Mouse (Mus musculus): ENCODE data around the gene Galm. TPM values are rescaled to one million over a fixed set of nuclear protein-coding genes. Genes with fewer than 3 reads are reported as not detected.
"Not testable (repeated sequence)": the region's sequence is repeated elsewhere in the genome, so short reads cannot be mapped to it uniquely, and the experiment has no call there.

Gene Galm
- polyA plus RNA-seq, 1 experiment = 3.7 TPM

GRCm38 (mm10) chr17:80221202-80221601 lies 93.9 kb downstream of the Galm start:
- H3K27me3 ChIP-seq (ENCODE audit: control insufficient read depth, insufficient read depth, insufficient read length) = no peaks in the 10 kb centered on the region
- peaks cover 15% of the 10 kb centered on the region for H3K79me2 ChIP-seq (ENCODE audit: control insufficient read depth, insufficient read depth)
- H3K79me3 ChIP-seq (ENCODE audit: low read depth) = peaks cover 6% of the 10 kb centered on the region
- H3K4me3 ChIP-seq (ENCODE audit: insufficient read depth, poor library complexity, severe bottlenecking) = no peak overlapping the region
- TF ChIP-seq CTCF (IDR thresholded peaks at IDR 0.05; ENCODE audit: control insufficient read depth, insufficient read depth, insufficient read length) = no peak
- TF ChIP-seq MYOD1 (IDR thresholded peaks at IDR 0.05; ENCODE audit: control insufficient read depth, insufficient read length, low read depth) = no peak
- TF ChIP-seq FOSL1 (IDR thresholded peaks at IDR 0.05; ENCODE audit: insufficient read depth, low read length, poor library complexity, severe bottlenecking) = no peak
- TF ChIP-seq MAX (IDR thresholded peaks at IDR 0.05) = no peak
- TF ChIP-seq USF1 (IDR thresholded peaks at IDR 0.05; ENCODE audit: low read depth) = no peak
- no peak for TF ChIP-seq MYOG (IDR thresholded peaks at IDR 0.05; ENCODE audit: control insufficient read depth, extremely low read depth, insufficient read length)
- no peak for TF ChIP-seq CEBPB (IDR thresholded peaks at IDR 0.05; ENCODE audit: low read depth)
- no peak overlapping the region for H3ac ChIP-seq (ENCODE audit: control insufficient read depth, insufficient read length, low read depth)
- peaks cover under 1% of the 10 kb centered on the region for H3K36me3 ChIP-seq (ENCODE audit: control insufficient read depth, insufficient read depth)

GRCm38 (mm10) chr17:80221890-80222628 lies 94.8 kb downstream of the Galm start:
- TF ChIP-seq MAX (IDR thresholded peaks at IDR 0.05) (no peak), CTCF (IDR thresholded peaks at IDR 0.05; ENCODE audit: control insufficient read depth, insufficient read depth, insufficient read length) (no peak), FOSL1 (IDR thresholded peaks at IDR 0.05; ENCODE audit: insufficient read depth, low read length, poor library complexity, severe bottlenecking) (no peak), MYOG (IDR thresholded peaks at IDR 0.05; ENCODE audit: control insufficient read depth, extremely low read depth, insufficient read length) (no peak)
- no peaks in the 10 kb centered on the region for H3K27me3 ChIP-seq (ENCODE audit: control insufficient read depth, insufficient read depth, insufficient read length)

DNA sequence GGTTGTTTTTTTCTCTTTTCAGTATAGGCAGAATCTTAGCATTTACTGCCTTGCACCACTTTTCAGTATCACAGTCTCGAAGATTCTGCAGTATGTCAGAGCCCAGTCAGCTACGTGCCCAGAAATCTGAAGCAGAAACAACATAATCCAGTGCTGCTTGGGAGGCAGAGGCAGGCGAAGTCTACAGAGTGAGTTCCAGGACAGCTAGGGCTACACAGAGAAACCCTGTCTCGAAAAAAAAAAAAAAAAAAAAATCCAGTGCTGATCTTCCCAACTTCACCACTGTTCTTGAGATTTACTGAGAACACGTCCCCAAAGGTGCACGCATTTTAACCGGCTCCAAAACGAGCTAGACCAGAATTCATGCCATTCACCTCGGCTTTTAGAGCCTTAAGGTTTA lies 96.6 kb downstream of the Galm start:
- Histone ChIP-seq H3ac (ENCODE audit: control insufficient read depth, insufficient read length, low read depth) (peak overlapping the region; percentile 26), H3K79me2 (ENCODE audit: control insufficient read depth, insufficient read depth) (peaks cover 15% of the 10 kb centered on the region), H3K27me3 (ENCODE audit: control insufficient read depth, insufficient read depth, insufficient read length) (no peaks in the 10 kb centered on the region), H3K36me3 (ENCODE audit: control insufficient read depth, insufficient read depth) (peaks cover 23% of the 10 kb centered on the region), H3K79me3 (ENCODE audit: low read depth) (peaks cover 6% of the 10 kb centered on the region), H3K4me3 (ENCODE audit: insufficient read depth, poor library complexity, severe bottlenecking) (no peak overlapping the region)
- no peak for TF ChIP-seq CEBPB (IDR thresholded peaks at IDR 0.05; ENCODE audit: low read depth)
- no peak for TF ChIP-seq CTCF (IDR thresholded peaks at IDR 0.05; ENCODE audit: control insufficient read depth, insufficient read depth, insufficient read length)
- TF ChIP-seq MYOD1 (IDR thresholded peaks at IDR 0.05; ENCODE audit: control insufficient read depth, insufficient read length, low read depth) = no peak
- TF ChIP-seq USF1 (IDR thresholded peaks at IDR 0.05; ENCODE audit: low read depth) = no peak

More at GRCm38 (mm10) chr17:80221890-80222628, 94.8 kb downstream of the Galm start:
- H3K79me2 ChIP-seq (ENCODE audit: control insufficient read depth, insufficient read depth) = peaks cover 15% of the 10 kb centered on the region
- no peak overlapping the region for H3K4me3 ChIP-seq (ENCODE audit: insufficient read depth, poor library complexity, severe bottlenecking)
- H3ac ChIP-seq (ENCODE audit: control insufficient read depth, insufficient read length, low read depth) = no peak overlapping the region
- peaks cover 9% of the 10 kb centered on the region for H3K36me3 ChIP-seq (ENCODE audit: control insufficient read depth, insufficient read depth)
- peaks cover 6% of the 10 kb centered on the region for H3K79me3 ChIP-seq (ENCODE audit: low read depth)

GRCm38 (mm10) chr17:80224326-80225116 lies 97.2 kb downstream of the Galm start, which contains the start of gene Gemin6:
Gene Gemin6, plus strand, starts transcription at chr17:80224441.
- TF ChIP-seq CTCF (IDR thresholded peaks at IDR 0.05; ENCODE audit: control insufficient read depth, insufficient read depth, insufficient read length) = no peak
- TF ChIP-seq MAX (IDR thresholded peaks at IDR 0.05) = peak; percentile 66
- H3K27me3 ChIP-seq (ENCODE audit: control insufficient read depth, insufficient read depth, insufficient read length) = no peaks in the 10 kb centered on the region
- H3K4me3 ChIP-seq (ENCODE audit: insufficient read depth, poor library complexity, severe bottlenecking) = peak within 1 kb of the TSS; percentile 56
- H3K36me3 ChIP-seq (ENCODE audit: control insufficient read depth, insufficient read depth) = peaks cover 25% of the 10 kb centered on the region
- peaks cover 6% of the 10 kb centered on the region for H3K79me3 ChIP-seq (ENCODE audit: low read depth)
- peaks cover 15% of the 10 kb centered on the region for H3K79me2 ChIP-seq (ENCODE audit: control insufficient read depth, insufficient read depth)
- H3ac ChIP-seq (ENCODE audit: control insufficient read depth, insufficient read length, low read depth) = peak within 1 kb of the TSS; percentile 53

DNA sequence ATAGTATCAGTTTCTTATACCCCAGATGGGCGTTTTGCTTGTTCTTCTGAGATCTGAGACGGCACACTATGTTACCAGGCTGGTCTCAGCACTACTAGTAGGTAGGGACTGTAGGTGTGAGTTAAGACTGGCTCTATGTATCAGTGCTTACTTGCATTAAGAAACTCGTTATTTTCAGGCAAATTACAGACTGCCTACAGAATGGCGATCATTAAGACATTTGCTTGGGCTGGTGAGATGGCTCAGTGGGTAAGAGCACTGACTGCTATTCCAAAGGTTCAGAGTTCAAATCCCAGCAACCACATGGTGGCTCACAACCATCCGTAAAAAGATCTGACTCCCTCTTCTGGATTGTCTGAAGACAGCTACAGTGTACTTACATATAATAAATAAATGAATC lies 97.9 kb downstream of the Galm start:
- Histone ChIP-seq H3K79me2 (ENCODE audit: control insufficient read depth, insufficient read depth) (peaks cover 15% of the 10 kb centered on the region), H3K4me3 (ENCODE audit: insufficient read depth, poor library complexity, severe bottlenecking) (peak overlapping the region; percentile 56), H3K36me3 (ENCODE audit: control insufficient read depth, insufficient read depth) (peaks cover 28% of the 10 kb centered on the region), H3ac (ENCODE audit: control insufficient read depth, insufficient read length, low read depth) (peak overlapping the region; percentile 53)
- not testable (repeated sequence) for H3K27me3 ChIP-seq (ENCODE audit: control insufficient read depth, insufficient read depth, insufficient read length); H3K79me3 ChIP-seq (ENCODE audit: low read depth)

DNA sequence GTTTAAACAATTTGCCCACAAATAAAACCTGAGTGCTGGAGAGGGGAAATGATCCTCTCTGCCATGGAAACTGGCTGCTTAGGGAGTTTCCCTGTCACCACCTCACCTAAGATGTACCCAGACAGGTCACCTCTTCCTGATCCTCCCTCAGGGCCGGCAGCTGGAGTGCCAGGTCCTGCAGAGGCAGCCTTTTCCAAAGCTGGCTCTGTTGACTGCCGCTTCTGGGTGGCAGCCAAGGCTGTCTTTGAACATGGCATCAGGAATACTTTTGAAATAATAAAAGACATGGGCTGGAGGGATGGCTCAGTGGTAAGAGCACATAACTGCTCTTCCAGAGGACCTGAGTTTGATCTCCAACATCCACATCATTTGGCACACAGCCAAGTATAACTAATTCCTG lies 102.1 kb downstream of the Galm start:
- no peak overlapping the region for H3K4me3 ChIP-seq (ENCODE audit: insufficient read depth, poor library complexity, severe bottlenecking)
- peaks cover 15% of the 10 kb centered on the region for H3K79me2 ChIP-seq (ENCODE audit: control insufficient read depth, insufficient read depth)
- H3K36me3 ChIP-seq (ENCODE audit: control insufficient read depth, insufficient read depth) = peaks cover 36% of the 10 kb centered on the region
- H3ac ChIP-seq (ENCODE audit: control insufficient read depth, insufficient read length, low read depth) = no peak overlapping the region
- H3K79me3 ChIP-seq (ENCODE audit: low read depth) = peaks cover 6% of the 10 kb centered on the region
- H3K27me3 ChIP-seq (ENCODE audit: control insufficient read depth, insufficient read depth, insufficient read length) = no peaks in the 10 kb centered on the region
- TF ChIP-seq MYOD1 (IDR thresholded peaks at IDR 0.05; ENCODE audit: control insufficient read depth, insufficient read length, low read depth) = no peak
- no peak for TF ChIP-seq FOSL1 (IDR thresholded peaks at IDR 0.05; ENCODE audit: insufficient read depth, low read length, poor library complexity, severe bottlenecking)
- no peak for TF ChIP-seq CTCF (IDR thresholded peaks at IDR 0.05; ENCODE audit: control insufficient read depth, insufficient read depth, insufficient read length)
- no peak for TF ChIP-seq MAX (IDR thresholded peaks at IDR 0.05)
- TF ChIP-seq CEBPB (IDR thresholded peaks at IDR 0.05; ENCODE audit: low read depth) = no peak
- no peak for TF ChIP-seq MYOG (IDR thresholded peaks at IDR 0.05; ENCODE audit: control insufficient read depth, extremely low read depth, insufficient read length)
- TF ChIP-seq USF1 (IDR thresholded peaks at IDR 0.05; ENCODE audit: low read depth) = no peak
